8 mouse cellular contexts compared by ENCODE assay signal in genomic region chrX:99078374-99078892, GRCm38 (mm10). TPM values are rescaled to one million over a fixed set of nuclear protein-coding genes. Genes with fewer than 3 reads are reported as not detected.
DNase-seq lines count a peak whose midpoint lies in the region; ATAC-seq lines count a peak whose summit lies in the region.
"Not testable (repeated sequence)": the region's sequence is repeated elsewhere in the genome, so short reads cannot be mapped to it uniquely, and the experiment has no call there.

No protein-coding gene starts in this region.

- H3K9ac ChIP-seq in forebrain, embryonic 11.5 days (ENCODE audit: low read length); hindbrain, embryonic 11.5 days (ENCODE audit: low read depth, low read length); intestine, embryonic 16.5 days (ENCODE audit: low read depth, low read length); liver, embryonic 11.5 days (ENCODE audit: low read depth, low read length); midbrain, embryonic 11.5 days (ENCODE audit: low read length); stomach, embryonic 14.5 days (replicated peaks; ENCODE audit: low read depth, low read length): not testable (repeated sequence)

- H3K36me3 ChIP-seq in forebrain, embryonic 11.5 days (ENCODE audit: control insufficient read depth, insufficient read depth, low read length); hindbrain, embryonic 11.5 days (ENCODE audit: control insufficient read depth, insufficient read depth, low read length); intestine, embryonic 16.5 days (ENCODE audit: control insufficient read depth, insufficient read depth, low read length); liver, embryonic 11.5 days (ENCODE audit: control insufficient read depth, insufficient read depth, low read length); midbrain, embryonic 11.5 days (ENCODE audit: control insufficient read depth, insufficient read depth, low read length); stomach, embryonic 14.5 days (ENCODE audit: control insufficient read depth, insufficient read depth, low read length): not testable (repeated sequence)

- H3K27ac ChIP-seq in forebrain, embryonic 11.5 days (ENCODE audit: low read depth, low read length); hindbrain, embryonic 11.5 days (ENCODE audit: low read depth, low read length); intestine, embryonic 16.5 days (ENCODE audit: low read length); liver, embryonic 11.5 days (ENCODE audit: low read depth, low read length); midbrain, embryonic 11.5 days (ENCODE audit: low read depth, low read length); stomach, embryonic 14.5 days (ENCODE audit: low read length): not testable (repeated sequence)

- DNase-seq in forebrain, embryonic 11.5 days (ENCODE audit: low spot score) = peak; percentile 40
- DNase-seq in heart, adult 11 months = peak; percentile 89
- DNase-seq in hindbrain, embryonic 11.5 days (ENCODE audit: low spot score); liver, embryonic 11.5 days (ENCODE audit: low spot score); midbrain, embryonic 11.5 days (ENCODE audit: low spot score, missing footprints): not testable (repeated sequence)

- H3K27me3 ChIP-seq in forebrain, embryonic 11.5 days (ENCODE audit: control insufficient read depth, insufficient read depth, low read length); hindbrain, embryonic 11.5 days (ENCODE audit: control insufficient read depth, insufficient read depth, low read length); intestine, embryonic 16.5 days (replicated peaks; ENCODE audit: control insufficient read depth, insufficient read depth, low read length); liver, embryonic 11.5 days (replicated peaks; ENCODE audit: control insufficient read depth, insufficient read depth, low read length); midbrain, embryonic 11.5 days (ENCODE audit: control insufficient read depth, insufficient read depth, low read length); stomach, embryonic 14.5 days (ENCODE audit: control insufficient read depth, insufficient read depth, low read length): not testable (repeated sequence)

- 76% methylated on average over 2 of the region's 7 CpGs for WGBS in forebrain, embryonic 11.5 days
- 79% methylated on average over 2 of the region's 7 CpGs for WGBS in hindbrain, embryonic 11.5 days
- 90% methylated on average over 3 of the region's 7 CpGs for WGBS in intestine, embryonic 16.5 days
- WGBS in liver, embryonic 11.5 days = 64% methylated on average over 2 of the region's 7 CpGs
- WGBS in midbrain, embryonic 11.5 days = 73% methylated on average over 4 of the region's 7 CpGs
- WGBS in stomach, embryonic 14.5 days = 87% methylated on average over 5 of the region's 7 CpGs

- H3K4me2 ChIP-seq in forebrain, embryonic 11.5 days (ENCODE audit: low read depth, low read length, severe bottlenecking); hindbrain, embryonic 11.5 days (replicated peaks; ENCODE audit: low read depth, low read length); intestine, embryonic 16.5 days (ENCODE audit: low read depth, low read length); liver, embryonic 11.5 days; midbrain, embryonic 11.5 days; stomach, embryonic 14.5 days (replicated peaks; ENCODE audit: low read depth, low read length): not testable (repeated sequence)

- peak; percentile 74 for ATAC-seq in cerebellum, adult (ENCODE audit: insufficient number of reproducible peaks, low FRiP score, low TSS enrichment)
- ATAC-seq in forebrain, embryonic 11.5 days (replicated peaks; ENCODE audit: low FRiP score) = peak; percentile 70
- peak; percentile 63; the same call in 1 of the 2 replicates for ATAC-seq in hindbrain, embryonic 11.5 days (ENCODE audit: low FRiP score)
- peak; percentile 73 for ATAC-seq in intestine, embryonic 16.5 days
- peak; percentile 63; the same call in 1 of the 2 replicates for ATAC-seq in liver, embryonic 11.5 days (replicated peaks; ENCODE audit: low FRiP score)
- peak; percentile 70 for ATAC-seq in midbrain, embryonic 11.5 days (ENCODE audit: low FRiP score)
- 0 out of 2 replicates have a peak, but pooled peaks have one; percentile 37 for ATAC-seq in stomach, embryonic 14.5 days (ENCODE audit: insufficient number of reproducible peaks, insufficient read depth, low FRiP score, low read depth)

- H3K9me3 ChIP-seq in forebrain, embryonic 11.5 days (ENCODE audit: control insufficient read depth, low read length); hindbrain, embryonic 11.5 days (ENCODE audit: control insufficient read depth, low read length); intestine, embryonic 16.5 days (ENCODE audit: control insufficient read depth, low read length); liver, embryonic 11.5 days (ENCODE audit: control insufficient read depth, low read length); midbrain, embryonic 11.5 days (ENCODE audit: control insufficient read depth, low read length); stomach, embryonic 14.5 days (ENCODE audit: control insufficient read depth, low read depth, low read length): not testable (repeated sequence)

- not testable (repeated sequence) for H3K4me3 ChIP-seq in forebrain, embryonic 11.5 days (ENCODE audit: low read depth, low read length); hindbrain, embryonic 11.5 days (ENCODE audit: low read depth, low read length); intestine, embryonic 16.5 days (ENCODE audit: low read length); liver, embryonic 11.5 days (ENCODE audit: low read depth, low read length); midbrain, embryonic 11.5 days (ENCODE audit: low read depth, low read length); stomach, embryonic 14.5 days (ENCODE audit: low read depth, low read length)

- not testable (repeated sequence) for H3K4me1 ChIP-seq in forebrain, embryonic 11.5 days (replicated peaks; ENCODE audit: control insufficient read depth, insufficient read depth, low read length); hindbrain, embryonic 11.5 days (replicated peaks; ENCODE audit: control insufficient read depth, insufficient read depth, low read length); intestine, embryonic 16.5 days (ENCODE audit: control insufficient read depth, insufficient read depth, low read length); liver, embryonic 11.5 days (replicated peaks; ENCODE audit: control insufficient read depth, insufficient read depth, low read length); midbrain, embryonic 11.5 days (ENCODE audit: control insufficient read depth, insufficient read depth, low read length); stomach, embryonic 14.5 days (ENCODE audit: control insufficient read depth, insufficient read depth, low read length)

RNA-seq across cellular contexts. Expression of gene Efnb1, which starts 57.5 kb away (rescaled TPM):
- polyA plus RNA-seq in forebrain, embryonic 11.5 days (2014; fragmentation: Nextera tagmentation; extraction: Ambion mirVana) = 115 and 116 TPM in 2 replicates
- 35.5 and 37.8 TPM in 2 replicates for polyA plus RNA-seq in hindbrain, embryonic 11.5 days (2014; fragmentation: Nextera tagmentation; extraction: Ambion mirVana)
- polyA plus RNA-seq in intestine, embryonic 16.5 days (2015; fragmentation: Nextera tagmentation; extraction: Ambion mirVana) = 18.3 and 19.4 TPM in 2 replicates
- 15.9 and 17.9 TPM in 2 replicates for polyA plus RNA-seq in liver, embryonic 11.5 days (2014; fragmentation: Nextera tagmentation; extraction: Ambion mirVana)
- polyA plus RNA-seq in midbrain, embryonic 11.5 days (2014; fragmentation: Nextera tagmentation; extraction: Ambion mirVana) = 34.7 and 38.3 TPM in 2 replicates
- polyA plus RNA-seq in stomach, embryonic 14.5 days (2014; fragmentation: Nextera tagmentation; extraction: Ambion mirVana) = 24.7 and 25.0 TPM in 2 replicates
